Mouse (Mus musculus) 3T3-L1 (cell line): ENCODE data around the gene 4930426L09Rik.
"Not testable (repeated sequence)": the region's sequence is repeated elsewhere in the genome, so short reads cannot be mapped to it uniquely, and the experiment has no call there.

Experiments used
- DNase-seq: peaks from one replicate; pipeline ENCODE4 v3.0.0-alpha.2; 2015; ENCODE audit warnings: low read depth, low spot score

The 4930426L09Rik gene

DNA sequence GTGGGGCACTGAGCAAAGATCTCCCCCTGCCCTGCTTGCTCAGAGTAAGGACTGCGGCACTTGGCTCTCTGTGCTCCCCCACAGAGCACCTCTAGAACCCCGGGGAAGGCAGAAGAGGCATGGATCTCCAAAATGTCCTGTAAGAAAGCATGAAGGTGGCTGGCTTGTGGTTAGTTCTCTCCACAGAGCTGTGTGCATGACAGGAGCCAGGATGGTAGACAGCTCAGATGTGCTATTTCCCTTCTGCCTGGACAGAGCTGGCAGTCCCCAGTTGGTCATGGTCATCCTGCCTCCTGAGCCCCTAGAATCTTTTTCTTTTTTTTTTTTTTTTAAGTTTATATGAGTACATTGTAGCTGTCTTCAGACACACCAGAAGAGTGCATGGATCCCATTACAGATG lies 27.7 kb upstream of the 4930426L09Rik start:
- DNase-seq = no peak

DNA sequence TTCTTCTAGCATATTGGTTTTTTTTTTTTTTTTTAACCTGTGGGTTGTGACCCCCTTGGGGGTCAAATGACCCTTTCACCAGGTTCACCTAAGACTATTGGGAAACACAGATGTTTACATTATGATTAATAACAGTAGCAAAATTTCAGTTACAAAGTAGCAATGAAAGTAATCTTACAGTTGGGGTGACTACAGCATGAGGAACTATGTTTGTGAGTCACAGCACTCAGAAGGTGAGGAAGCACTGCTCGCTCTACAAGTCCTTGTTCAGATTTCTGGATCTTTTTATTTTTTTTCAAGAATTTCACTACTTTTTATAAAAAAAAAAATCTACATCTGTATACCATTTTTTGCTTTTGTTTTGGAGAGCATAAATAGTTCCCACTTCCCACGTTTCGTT lies 26.6 kb upstream of the 4930426L09Rik start:
- no peak for DNase-seq

DNA sequence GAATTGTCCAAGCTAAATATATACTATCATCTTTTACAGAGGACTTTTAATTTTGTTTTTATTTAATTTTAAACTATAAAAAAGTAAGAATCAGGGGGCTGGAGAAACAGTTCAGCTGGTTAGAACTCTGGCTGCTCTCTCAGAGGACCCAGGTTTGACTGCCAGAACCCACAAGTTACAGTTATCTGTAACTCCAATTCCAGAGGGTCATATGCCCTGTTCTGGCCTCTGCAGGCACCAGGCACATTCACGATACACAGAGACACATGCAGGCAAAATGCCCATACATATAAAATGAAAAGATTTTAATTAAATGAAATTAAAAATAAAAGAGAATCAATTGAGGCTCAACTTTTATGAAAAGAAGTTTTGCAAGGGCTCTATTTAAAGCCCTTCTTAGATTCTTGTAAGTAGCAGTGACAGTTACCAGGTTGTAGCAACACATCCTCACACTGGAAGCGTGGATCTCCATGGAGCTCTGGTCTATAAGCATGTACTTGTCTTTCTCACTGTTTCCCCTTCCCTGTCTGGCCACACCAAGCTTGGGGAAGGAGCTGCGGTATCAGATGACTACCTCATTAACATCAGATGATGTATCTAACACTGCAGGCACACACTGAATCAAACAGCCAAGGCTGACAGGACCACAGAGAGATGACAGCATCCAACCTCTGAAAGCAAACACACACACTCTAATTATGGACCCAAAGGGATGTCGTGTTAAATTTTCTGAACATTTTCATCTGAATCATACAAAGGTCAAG lies 23.1 kb upstream of the 4930426L09Rik start:
- no peak for DNase-seq

DNA sequence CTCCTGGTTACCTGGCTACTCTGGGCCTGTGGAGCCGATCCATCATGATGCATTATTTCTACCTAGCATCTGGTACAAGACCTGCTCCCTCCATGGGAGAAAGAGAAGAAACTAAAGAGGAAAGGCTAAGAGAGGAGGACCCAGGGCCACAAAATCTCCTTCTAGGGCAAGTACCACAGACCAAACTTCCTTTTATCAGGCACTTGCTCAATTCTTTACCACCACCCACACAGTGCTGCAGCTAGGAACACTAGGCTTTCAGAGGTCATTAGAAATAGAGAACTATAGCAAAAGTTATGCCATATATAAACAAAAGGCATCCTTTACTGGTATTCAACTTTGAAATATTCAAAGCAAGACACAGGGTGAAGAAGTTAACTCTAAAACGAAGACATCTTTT lies 22.0 kb upstream of the 4930426L09Rik start:
- no peak for DNase-seq

DNA sequence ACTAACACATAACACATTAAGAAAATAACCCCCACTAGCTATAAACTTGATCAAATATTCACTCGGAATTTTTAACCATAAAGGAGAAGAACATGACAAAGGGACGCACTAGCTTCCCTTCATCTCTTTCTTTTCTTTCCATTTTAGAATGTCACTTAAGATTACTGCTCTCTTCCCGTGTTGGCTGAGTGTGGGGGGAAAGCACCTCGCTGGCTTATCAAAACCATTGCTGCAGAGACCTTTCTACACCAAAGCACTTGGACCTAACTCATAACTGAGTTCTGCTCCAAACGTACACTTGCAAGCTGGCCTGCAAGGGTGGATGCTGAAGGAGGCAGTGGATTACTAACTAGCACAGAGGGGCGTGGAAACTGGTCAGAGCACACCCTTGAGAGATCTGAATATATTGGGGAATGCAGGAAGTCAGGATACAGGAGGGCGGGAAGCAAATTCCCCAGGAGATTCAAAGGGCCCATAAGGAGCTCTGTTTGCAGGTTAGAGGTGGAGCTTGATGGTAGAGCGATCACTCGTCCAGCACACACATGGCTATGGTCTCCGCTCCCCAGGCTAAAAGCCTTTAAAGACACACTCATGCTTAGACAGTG lies 20.8 kb upstream of the 4930426L09Rik start:
- DNase-seq = no peak

DNA sequence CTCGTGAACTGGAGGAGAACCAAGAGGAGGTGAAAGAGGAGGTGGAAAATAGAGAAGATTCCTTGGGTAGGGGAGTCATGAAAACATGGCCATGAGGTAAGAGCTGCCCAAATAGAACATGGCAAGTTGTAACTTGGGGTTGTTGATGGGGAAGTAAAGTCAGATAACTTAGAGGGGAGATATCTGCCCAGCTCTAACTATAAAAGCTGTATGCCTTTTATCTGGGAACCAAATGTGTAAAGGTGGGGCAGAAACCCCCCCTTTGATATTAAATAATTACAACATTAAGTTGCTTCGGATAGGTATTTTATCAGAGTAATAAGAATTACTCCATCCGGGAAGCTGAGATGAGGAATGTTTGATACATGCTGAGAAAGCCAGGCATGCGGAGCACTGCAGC lies 19.1 kb upstream of the 4930426L09Rik start:
- no peak for DNase-seq

DNA sequence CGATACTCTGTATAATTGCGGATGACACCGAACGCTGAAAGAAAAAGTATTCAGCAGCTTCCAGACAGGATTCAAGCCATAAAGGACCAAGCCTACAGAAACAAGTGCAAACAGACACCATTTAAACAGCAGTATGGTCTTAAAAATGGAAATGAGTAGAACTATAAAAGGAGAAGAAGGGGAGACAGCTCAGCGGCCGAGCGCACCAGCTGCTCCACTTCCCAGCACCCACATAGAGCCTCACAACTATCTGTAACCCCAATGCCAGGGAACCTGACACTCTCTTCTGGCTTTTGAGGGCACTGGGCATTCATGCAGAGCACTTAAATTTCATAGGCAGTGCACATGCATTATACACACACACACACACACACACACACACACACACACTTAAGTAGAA lies 18.5 kb upstream of the 4930426L09Rik start:
- no peak for DNase-seq

DNA sequence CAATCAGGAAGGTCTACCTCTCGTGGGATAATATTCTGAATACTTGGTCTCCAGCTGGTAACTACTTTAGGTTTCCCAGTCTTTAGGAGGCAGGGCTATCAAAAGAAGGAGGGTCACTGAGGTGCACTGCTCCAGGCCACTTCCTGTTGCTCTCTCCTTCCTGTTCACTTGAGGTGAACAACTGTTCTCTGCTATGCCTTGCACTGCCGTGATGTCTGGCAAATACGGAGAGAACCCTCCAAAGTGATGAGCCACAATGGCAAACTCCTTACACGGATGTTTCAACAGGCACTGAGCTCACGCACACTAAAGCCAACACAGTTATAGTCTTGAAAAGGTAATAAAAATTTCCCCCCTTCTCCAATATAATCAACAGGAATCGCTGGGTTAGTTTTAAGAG lies 15.6 kb upstream of the 4930426L09Rik start:
- DNase-seq = no peak

DNA sequence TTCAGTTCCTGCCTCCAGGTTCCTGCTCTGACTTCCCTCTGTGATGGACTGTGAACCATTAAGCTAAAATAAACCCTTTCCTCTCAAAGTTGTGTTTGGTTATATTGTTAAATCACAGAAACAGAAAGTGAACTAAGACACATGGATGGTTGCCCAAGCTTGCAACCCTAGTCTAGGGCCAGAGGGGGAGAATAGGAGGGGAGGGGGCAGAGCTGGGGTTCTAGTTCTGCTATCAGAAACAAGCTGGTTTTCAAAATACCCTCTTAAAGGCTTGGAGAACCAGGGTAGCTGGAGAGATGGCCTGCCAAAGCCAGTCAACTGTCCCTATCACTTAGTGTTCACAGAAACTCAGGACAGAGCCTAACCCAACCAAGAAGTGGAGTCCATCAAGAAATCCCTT lies 14.6 kb upstream of the 4930426L09Rik start:
- no peak for DNase-seq

DNA sequence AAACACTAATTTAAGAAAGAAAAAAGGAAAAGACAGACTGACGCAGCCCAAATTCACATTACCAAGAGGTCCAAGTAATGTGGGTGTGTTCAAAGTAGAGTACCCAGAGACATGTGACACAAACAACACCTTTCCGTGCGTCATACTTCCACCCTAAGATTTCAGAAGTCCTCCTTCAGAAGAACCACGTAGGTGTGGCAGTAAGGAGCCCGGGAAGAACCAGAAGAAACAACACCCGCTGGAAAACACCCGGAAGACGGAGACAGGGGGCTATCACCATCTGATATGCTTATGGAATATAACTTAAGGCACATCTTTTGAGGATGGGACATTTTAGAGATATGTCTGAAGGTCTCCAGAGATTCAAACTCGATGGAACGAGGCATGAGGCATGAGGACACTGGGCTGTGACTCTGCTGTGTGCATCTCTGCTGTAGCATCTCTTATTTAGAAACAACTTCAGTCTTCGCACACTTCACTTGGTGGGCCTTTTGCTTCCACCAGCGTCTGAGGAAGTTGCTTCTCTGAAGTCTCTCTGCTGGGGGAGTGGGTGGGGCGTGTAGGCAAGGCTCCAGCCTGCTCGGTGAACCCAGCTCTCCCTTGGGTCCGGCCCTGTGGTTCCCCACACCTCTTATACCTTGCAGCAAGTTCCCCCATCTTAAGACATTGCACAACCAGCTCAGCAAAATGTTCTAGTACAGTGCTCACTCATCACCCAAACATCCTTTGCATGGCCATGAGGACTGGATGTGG lies 13.9 kb upstream of the 4930426L09Rik start:
- DNase-seq = no peak

DNA sequence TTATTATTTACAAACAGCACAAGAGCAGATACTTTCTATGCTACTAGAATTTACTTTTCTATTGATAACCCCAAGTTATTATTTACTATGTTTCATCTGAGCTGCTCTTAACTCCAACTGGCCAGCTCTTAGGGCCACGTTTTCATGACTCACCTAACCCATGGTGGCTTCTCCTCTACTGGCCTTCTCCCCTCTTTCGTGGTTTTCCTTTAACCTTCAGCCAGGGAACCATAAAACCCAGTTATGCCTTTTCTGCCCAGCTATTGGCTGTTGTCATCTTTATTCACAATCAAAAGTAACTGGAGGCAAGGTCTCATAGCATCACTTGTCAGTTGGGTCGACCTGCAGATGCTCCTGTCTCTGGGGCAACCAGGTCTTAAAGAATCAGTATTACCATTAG lies 12.6 kb upstream of the 4930426L09Rik start:
- DNase-seq = peak; percentile 53

DNA sequence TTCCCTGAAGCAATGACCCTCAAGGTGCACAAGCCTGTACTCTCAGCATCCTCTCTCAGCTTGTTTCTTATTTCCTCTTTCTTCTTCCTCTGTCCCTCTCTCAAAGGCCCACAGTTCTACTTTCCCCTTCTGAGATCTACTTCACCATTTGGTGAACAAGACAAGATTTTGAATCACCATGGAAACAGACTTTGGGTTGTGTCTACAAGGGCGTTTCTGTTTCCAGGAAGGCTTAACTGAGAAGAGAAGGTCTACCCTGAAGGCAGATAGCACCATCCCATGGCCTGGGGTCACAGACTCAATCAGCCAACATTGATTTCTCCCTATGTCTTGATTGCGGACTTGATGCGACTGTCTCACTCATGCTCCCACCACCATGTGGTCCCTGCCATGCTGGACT lies 9.3 kb upstream of the 4930426L09Rik start:
- DNase-seq = no peak

DNA sequence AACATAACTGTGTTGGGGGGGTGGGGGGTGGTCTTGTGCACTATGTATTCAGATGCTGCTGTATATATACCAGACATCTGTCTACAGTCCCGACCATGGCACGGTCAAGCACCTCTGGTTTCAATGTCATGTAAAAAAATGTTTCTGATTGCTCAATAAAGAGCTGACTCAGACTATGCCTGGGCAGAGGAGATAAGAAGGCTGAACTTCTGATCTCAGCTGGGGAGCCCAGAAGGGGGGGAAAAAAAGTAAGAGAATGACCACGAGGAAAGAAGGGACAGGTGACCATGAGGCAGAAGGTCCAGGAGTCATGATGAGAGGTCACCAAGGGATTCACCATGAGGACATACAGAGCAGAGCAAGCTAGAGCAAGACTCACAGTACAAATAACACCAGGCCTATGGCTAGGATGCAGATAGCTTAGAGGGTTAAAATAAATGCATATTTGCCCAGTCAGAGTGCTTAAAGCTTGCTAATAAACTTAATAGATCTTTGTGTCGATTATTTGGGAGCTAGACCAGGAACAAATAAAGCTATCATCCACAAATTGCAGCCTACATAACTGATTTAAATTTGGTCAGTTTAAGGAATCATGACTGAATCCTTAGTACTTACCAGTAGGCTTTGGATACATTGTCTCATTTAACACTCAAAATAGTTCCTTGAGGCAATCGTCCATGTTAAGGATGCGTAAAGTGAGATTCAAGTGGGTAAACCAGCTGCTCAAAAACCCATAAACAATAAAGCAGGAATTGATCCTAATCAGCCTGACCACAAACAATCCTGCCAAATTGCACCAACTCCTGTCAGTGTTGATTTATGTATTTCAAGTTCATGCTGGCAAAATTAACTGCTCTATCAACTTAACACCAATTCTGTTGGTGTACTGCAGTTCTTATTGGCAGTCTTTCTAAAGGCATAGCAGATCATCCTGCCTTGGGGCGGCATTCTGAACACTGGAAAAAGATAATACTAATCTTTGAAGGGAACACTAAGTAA lies 5.3 kb upstream of the 4930426L09Rik start:
- DNase-seq = peak; percentile 70

DNA sequence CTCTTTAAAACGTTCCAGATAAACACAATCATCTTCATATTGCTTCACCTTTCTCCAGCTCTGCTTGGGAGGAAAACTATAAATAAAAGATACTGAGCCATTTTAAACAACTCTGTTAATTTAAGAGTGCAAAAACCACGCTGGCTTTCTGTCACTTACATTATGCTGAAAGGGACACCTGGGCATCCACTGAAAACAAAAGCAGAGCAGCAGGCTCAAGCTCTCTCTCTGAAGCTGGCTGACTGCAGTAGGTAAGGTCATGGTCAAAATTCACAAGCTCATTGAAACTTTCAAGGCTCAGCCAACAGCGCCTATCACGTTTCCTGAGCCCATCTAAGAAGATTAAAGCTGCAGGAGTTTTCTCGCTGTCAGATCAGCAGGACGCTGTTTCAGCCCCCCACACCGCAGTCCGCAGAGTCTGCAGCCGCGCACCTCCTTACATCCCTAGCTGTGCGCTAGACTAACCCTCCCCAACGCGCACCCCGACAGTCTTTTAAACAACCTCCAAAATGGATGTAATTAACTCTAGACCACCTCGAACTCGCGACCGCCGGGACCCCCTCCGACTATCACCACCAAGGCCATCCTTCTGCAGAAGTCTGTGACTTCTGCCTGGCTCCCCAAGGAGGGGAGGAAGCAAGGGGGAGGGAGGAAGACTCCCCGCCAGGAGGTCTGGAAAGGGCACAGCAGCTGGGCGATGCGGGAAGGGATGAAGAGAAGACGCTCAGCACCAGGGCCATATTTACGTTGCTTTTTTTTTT lies 1.5 kb upstream of the 4930426L09Rik start:
- no peak for DNase-seq

DNA sequence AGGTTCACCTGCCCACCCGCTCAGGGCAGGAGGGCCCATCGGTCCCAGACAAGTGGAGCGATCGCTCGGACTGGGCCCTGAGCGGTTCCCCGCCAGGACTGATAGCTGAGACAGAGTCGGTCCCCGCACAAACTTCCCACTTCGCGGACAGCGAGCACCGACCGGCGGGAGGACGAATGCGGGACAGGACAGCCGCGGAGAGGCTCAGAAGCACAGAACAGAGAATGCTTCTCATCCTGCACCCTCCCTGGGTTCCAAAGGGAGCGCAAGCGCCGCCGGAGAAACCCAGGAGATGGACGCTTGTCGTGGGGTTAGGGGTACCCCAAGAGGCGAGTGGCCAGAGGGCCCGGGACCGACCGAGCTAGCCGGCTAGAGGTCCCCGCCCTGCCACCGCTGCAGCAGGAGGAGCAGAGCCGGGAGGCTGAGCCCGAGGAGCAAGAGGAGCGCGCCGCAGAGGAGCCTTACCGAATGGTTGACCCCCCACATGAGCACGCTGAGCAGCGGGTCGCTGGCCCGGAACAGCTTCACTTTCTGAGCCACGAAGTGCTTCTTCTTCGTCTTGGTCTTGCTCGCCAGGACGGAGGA lies 664 bp upstream of the 4930426L09Rik start:
- DNase-seq = peak; percentile 38

DNA sequence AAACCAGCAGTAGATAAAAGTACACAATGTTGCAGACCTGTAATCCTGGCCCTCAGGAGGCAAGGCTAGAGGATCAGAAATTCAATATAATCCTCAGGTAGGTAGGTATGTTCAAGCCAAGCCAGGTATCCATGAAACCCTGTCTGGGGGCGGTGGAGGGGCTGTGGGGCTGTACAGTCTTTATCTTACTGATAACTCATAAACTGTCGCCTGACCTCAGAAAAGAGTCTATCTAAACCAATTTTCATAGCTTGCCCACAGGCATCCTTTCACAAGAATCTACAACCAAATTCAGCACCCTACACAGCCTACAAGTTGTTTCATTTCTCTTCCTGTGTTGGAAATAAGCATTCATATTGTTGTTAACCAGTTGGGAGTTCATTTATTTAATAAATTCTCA lies 1.3 kb downstream of the 4930426L09Rik start:
- no peak for DNase-seq

DNA sequence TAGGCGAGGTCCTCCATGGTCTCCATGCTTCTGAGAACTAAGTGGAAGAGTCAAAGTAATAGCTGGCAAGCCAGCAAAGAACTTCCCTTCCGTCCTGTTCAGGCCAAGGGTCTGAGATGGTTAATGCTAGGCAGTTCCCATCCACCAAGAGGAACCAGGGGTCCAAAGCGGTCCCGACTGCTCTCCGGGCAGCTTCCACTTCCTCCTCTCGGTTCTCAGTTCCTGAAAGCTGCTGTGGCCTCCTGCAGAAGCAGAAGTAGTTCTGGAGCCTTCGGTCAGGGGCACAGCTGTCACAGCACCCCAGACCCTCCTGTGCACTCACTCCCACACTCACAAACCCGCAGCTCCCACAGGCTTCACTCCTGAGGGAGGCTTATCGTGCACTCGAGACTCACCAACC lies 6.7 kb downstream of the 4930426L09Rik start:
- DNase-seq = no peak

DNA sequence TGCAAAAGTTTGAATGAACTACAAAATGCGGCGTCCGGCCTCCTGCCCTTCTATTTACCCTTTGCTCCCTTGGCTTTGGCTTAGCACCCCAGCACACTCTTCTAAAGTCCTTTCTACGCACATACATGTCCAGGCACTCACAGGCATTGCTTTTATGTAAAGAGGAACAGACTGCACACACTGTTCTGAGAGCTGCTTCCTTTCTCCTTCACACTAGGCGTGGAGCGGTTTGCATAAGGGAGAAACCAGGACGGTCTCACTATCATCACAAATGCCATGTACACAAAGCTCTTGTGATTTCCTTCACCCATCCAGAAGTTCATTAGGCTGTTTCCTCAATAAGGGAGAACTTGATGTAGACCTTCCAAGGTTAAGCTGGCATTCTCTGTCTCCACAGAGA lies 8.0 kb downstream of the 4930426L09Rik start:
- no peak for DNase-seq

DNA sequence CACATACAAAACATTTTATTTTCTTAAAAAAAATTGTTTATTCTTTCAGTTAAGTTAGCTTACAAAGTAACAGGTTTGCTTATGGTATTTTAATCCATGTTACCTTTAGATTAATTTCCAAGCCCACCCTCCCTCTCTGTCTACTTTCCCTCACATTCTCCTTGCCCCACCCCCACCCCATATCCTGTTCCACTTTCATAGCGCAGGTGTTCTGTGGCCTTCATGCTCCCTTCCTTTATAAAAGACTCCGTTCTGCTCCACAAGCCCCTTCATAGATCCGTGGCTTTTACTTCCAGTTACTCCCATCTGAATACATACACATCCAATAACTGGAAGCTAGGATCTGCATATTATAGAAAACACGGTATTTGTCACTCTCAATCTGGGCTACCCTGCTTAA lies 9.4 kb downstream of the 4930426L09Rik start:
- DNase-seq = no peak

DNA sequence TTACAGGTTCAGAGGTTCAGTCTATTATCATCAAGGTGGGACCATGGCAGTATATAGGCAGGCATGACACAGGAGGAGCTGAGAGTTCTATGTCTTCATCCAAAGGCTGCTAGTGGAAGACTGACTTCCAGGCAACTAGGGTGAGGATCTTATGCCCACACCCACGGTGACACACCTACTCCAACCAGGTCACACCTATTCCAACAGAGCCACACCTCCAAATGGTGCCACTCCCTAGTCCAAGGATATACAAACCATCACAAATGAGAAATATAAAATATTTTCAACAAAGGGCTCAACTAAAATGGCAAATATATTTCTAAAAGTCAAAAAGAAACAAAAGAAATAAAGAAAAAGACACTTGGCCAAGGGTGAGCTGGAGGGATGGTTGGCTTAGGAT lies 12.4 kb downstream of the 4930426L09Rik start:
- not testable (repeated sequence) for DNase-seq
